Mouse (Mus musculus) neural tube, embryonic 10.5 days (tissue): ENCODE data around the gene Palld.

Source experiments
- DNase-seq: peaks from one replicate; pipeline ENCODE4 v3.0.0-alpha.2; 2017; ENCODE audit warnings: low spot score; ENCODE audit errors: extremely low spot score

Palld gene

DNA sequence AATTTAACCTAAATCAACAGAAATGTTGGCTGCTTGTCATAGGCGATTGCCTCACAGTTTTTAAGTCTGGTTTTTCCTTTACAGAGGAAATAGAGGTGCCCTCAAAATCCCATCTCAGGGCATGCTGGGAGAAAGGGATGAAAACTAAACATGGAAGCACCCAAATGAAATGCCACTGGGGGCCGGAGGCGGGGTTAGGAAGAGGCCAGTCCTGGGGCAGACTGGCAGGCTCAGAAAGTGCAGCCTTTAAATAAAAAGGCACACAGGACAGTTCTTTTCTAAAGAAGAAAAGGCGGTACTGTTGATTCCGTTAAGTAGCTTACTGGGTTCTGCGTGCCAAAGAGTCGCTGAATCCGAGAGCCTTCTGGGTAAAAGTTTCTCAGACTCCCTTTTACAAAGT lies 311.0 kb downstream of the Palld start:
- DNase-seq, result peak; percentile 35

DNA sequence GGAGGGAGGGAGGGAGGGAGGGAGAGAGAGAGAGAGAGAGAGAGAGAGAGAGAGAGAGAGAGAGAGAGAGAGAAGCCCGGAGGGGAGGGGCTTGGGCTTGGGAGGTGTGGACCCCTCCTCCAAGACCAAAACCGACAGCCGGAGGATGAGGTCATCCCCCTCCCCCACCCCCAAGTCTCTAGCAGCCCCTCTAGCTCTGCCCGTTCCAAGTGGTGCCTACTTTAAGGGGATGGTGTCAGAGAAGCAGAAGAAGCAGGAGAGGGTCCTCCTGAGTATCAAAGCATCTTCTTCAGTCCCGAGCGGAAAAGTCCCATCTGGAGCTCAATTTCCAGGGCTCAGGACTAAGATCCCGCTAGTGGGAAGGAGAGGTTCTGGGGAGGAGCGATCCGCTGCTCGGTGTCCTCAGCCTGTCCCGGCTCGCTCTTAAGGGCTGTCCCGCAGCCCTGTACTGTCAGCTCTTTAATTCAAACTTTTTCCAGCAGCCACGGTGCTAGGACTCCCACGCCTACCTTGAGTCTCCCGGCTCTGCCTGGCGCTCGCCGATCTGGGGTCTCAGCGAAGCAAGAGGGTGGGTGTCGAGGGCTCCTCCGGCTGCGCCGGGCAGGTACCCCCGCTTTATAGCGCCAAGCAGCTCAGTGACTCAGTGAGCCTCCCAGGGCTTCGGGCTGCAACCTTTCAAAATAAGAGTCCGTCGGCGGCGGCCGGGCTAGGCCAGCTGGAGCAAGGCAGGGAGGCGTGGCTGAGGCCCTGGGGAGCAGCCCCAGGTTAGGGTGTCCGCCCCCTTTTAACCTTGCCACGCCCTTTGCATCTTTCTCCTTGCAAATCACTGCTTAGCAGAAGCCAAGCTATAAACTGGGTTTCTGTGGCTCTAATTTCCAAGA lies 311.7 kb downstream of the Palld start:
- peak; percentile 91 for DNase-seq

DNA sequence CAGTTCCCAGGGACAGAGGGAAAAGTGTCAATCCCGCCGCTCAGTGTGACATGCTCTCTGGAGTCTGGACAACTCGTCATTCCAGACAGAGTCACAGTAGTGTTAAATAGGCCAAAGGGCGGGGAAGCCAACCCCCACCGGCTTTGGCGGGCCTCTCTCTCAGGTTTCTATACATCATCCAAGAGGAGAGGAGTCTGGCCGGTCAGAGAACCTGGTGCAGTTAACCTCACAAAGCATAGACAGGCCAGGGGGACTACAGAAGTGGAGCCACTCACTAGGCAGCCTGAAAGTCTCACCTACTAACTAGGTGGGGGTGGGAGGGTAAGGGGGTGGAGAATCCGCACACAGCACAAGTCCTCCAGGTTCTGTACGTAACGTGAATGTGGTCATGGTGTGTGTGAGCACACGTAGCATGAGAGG lies 312.5 kb downstream of the Palld start:
- DNase-seq, result peak; percentile 40

DNA sequence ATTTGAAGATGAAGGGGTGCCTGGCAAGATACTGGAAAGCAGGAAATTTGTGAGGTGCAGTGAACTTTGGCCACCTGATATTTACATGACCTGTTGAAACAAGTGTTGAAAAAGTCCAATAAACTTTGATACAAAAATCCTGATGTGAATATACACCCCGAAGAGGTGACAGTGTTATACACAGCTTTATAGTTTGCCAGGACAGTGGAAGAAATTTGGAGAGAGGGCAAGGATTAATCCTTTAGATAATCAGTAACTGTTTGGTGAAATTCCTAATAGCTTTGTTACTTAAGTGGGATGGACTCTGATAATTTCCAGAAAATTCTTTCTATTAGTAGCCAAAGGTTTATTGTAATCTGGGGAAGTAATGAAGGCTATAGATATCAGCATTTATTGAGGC lies 314.2 kb downstream of the Palld start:
- no peak for DNase-seq

DNA sequence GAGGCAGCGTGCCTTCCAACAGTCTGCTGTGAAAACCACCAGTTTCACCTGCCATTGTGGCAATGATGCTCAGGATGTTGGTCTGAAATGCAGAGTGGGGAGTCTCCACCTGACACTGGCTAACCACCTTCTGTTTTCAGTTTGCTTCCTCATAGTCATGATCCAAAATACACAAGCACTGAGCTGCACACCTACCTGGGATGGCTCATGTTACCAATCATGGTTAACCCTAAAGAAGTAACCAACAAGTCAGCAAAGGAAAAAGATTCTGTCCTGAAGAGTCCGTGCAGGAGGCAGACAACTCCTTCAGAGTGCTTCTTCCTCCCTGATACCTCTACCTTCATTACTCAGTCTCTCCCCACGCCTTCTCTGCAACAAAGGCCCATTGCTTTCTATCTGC lies 314.8 kb downstream of the Palld start:
- DNase-seq, result no peak

DNA sequence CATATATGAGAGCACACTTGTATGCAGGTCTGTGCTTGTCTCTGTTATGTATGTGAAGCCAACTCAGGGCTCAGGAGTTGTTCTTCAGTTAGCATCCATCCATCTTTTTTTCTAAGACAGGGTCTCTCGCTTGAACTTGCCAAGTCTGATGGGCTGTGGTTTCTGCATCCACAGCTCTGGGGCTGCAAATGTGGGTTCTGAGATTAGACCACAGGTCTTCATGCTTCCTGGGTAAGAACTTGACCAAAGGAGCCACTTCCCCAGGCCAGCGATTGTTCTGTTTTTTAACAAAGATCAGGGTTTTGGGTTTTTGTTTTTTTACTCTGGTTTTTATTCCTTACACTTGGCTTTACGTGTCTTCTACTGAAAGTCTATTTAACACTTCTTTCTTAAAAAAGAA lies 316.0 kb downstream of the Palld start:
- no peak for DNase-seq

DNA sequence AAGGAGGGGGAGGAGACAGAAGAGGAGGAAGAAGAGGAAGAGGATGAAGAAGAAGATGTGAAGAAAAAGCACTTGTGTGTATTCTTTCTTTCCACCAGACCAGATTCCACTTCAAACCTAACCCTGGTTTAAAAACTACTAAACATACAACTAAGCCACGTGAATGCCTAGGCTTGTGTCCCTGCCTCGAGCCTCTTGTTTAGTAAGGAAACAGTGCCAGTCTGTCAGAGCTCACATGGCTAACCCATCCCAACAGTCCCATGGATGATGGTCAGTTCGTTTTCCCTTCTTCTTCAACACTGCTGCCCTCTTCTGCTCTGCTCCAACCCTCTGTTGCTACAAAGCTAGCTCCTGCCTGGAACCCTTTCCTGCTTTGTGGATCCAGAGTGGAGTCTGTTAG lies 316.7 kb downstream of the Palld start:
- DNase-seq, result no peak

DNA sequence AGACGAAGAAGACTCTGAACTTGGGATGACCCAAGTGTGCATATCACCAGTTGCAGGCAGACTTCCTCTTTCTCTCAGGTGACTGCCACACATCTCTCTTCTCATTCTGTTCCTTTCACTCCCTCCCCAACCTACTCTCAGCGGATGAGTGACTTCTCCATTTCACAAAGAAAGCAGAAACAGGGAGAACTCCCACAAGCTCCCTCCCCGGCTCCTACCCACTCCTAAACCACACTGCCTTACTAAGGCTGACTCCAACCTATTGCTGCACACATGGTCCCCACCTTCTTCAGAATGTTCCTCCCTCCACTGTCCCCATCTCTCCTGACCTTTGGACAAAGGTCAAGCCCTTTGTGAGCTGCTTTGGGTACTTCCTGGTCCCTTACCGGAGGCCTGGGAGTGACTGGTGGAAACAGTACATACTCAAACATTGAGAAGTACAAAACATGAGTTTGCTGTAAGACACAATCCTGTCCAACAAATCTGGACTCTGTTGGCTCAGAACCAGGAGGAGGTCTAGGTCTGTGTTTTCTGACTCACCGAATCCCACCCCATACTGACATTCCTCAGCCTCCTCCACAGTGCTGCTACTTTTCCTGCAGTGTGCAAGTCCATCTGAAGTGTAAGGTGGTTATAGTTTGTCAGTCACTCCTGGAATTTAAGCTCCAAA lies 317.6 kb downstream of the Palld start:
- no peak for DNase-seq

DNA sequence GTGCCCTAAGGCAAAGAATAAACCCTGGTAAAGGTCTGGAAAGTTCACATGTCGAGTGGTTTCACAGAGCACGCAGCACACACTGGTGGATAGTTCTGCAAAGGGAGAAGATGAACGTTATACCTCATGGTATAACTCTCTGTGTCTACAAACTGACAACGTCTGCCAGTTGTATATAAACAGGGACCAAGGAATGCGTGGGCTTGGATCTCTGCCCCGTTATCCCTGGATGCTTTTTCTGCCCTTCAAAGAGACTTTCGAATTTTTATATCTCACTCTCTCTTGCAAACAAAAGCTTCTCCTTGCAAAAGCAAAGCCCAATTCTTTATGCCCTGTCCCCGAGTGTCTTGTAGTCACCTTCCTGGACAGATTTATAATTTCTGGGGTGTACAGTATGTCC lies 319.9 kb downstream of the Palld start:
- DNase-seq, result no peak

DNA sequence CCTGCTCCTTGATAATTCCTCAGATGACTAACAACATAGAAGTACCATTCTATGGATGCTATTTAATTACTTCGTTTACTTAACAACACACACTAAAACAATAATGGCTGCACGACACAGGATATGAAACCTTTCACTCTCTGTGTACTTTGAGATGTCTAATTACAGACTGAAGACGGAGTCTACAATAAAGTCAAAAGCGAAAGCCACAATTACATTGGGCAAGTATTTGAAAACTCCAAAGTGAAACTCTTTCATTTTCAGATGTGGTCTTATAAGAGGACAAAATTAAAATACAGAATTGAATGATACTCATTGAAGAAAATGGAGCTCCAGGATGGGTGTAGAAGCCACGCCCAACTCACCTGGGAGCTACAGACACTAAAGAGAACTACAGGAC lies 321.2 kb downstream of the Palld start:
- DNase-seq, result no peak

DNA sequence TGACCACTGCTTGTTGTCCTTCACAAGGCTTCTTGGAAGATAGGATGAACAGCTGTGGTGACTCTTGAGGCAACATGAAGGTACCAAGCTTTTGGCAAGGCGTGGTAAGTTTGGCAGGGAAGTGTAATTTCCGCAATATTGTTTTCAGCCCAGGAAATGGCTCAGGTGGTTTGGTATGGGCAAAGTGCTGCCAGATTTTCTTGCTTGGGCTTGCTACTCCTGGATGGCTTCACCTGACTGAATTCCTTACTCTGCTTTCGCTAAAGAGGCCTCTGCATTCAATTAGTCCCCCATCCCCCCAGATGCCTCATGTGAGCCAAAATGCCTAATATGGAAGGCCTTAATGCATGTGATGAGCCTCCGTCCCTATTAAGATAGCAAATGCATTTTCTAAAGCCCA lies 322.7 kb downstream of the Palld start:
- DNase-seq, result no peak

DNA sequence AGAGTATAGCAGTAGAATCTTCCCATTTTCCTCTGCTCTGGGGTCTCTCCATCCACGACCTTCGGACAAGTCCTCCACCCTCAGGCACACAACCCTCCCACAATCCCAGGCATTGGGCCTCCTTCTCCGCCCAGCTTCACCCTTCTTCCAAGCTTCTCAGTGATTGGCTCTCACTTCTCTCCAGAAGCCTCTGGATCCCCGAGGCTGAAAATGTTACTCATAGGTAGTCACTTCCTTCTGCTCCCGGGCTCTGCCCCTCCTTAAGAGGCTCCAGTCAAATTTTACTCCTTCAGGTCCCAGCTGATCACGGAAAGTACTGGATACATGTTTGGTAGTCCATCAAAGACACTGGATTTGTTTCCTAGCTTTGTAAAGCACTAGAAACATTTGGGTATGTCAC lies 323.7 kb downstream of the Palld start:
- DNase-seq, result no peak

DNA sequence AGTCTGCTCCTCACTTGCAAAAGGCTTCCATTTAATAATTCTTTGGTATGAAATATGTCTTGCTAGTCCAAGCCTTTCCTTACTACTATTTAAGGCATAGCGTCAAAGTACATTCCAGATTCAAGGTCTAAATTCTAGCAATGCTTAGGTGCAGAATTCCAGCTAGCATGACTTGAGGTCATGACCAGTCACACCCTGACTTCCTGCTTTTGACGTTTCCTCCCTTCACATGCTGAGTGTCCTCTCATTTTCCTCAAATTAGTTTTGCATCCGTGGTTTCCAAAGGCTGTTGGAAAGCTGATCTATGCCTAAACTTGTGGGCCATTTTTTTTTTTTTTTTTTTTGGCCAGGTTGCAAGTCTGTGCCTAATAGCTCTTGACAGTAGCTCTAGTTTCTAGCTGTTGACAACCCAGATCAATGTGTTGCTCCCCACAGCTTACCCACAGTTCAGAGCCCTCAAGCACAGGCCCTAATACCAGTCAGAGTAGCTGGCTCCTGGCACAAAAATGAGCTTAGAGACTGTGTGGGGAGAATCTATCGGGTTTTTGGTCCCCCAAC lies 327.3 kb downstream of the Palld start:
- no peak for DNase-seq

DNA sequence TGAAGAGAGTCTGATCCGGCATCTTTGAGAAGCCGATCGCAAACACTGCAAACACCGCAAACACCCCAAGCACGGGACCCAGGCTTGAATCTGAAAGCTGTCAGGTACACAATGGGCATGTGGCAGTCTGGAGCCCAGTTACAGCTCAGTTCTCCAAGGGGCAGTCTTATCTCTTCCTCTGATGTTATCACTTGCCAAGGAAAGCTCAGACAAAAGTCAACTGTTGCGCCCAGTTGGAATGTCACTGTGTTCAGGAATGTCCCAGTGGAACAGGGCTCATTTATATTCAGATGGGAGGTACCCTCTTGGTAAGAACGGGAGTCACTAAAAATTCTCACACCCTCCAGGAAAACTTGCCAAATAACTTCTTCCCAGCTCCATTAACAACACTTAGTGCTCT lies 328.0 kb downstream of the Palld start:
- no peak for DNase-seq

DNA sequence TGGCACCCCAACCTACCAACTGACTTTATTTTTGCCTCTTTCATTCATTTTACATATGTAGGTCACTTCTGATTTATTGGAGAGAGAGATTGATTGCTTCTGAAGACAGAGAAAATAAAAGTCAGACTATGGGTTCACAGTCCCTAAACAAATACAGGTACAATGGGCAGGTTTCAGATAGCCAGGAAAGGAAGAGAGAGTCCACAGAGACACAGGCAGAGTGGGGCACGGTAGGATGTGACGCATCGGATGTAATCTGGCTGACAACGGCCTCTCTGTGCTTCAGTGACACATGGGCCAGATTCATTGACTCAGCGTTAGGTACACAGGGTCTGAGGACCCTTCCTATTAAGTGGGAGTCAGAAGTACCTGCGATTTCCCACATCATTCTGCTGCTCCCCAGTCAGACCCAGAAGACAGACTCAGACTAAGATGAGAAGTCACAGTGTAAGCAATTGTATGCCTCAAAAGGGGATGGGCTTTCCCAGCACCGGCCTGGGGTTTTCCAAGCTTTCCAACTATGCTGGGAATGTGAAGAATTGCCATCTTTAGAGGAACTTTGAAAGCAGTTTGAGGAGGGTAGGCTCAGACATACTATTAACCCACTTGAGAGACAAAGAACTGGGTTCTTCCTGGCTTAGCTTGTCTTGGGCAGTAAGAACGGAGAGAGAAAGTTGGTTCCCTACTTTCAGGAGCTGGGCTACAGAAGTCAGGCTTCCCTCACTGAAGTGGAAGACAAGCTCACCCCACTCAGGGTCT lies 329.1 kb downstream of the Palld start:
- DNase-seq, result no peak

DNA sequence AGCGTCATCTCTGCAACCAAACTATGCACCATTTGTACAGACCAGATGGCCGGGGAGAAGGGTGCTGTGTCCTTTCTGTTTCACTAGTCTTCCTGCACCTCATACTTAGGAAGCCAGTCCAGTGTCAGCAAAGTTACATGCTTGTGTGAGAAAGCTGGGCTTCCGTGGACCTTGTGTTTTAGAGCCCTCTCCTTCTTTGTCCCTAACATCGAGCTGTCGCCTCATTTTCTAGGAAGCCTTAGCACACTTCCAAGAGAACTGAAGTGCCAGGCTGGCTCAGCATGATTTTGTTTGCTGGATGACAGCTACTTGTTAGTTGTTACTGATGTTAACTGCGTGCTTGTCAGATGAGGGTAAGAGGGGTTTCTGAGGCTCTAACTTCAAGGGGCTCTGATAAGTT lies 329.8 kb downstream of the Palld start:
- DNase-seq, result no peak

DNA sequence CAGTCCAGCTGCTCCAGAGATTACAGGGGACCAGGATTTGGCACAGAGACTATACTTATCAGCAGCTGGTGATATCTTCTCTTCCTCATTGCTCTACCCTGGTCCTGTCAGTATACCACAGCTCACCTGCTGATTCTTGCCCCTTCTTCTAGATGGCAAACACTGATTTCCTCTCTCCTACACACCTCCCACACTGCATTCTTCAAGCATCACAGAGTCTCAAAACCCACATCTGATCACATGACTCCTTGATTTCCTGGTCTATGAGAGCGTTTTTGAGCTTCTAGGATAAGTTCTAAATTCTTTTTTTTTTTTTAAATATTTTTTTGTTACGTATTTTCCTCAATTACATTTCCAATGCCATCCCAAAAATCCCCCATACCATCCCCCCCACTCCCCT lies 331.9 kb downstream of the Palld start:
- DNase-seq, result no peak

DNA sequence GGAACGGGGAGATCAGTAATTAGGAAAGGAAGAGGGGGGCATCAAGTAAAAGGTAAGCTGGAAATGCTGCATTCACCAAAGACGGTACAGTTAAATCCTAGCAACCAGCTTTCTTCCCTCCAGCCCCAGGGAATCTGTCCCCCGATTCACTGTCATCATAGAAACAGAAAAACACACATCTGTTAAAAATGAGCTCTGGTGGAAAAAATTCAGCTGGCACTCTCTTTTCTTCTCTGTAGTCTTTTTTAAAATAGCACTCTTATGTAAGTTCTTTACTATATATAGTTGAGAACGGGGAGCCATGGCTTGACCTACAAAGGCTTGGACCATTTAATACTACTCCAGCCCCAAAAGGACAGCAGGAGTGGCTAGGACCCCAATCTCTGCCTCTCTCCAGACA lies 332.8 kb downstream of the Palld start:
- no peak for DNase-seq

DNA sequence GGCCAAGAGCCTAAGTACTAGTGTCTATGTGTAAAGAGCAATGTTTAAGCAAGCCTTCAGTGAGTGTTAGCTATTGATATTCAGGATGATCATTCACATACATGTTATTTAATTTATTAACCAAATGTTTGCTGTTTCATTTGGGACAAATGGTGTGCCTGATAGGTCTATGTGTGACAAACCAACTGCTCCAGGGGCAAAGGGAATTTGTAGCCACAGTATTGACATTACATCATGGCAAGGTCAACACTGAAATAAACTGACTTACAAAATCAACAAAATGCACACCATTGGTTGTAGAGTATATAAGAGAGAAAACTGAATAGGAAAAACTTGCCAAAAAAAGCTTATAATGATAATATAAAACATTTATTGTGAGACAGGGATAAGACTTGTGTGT lies 333.3 kb downstream of the Palld start:
- DNase-seq, result no peak

DNA sequence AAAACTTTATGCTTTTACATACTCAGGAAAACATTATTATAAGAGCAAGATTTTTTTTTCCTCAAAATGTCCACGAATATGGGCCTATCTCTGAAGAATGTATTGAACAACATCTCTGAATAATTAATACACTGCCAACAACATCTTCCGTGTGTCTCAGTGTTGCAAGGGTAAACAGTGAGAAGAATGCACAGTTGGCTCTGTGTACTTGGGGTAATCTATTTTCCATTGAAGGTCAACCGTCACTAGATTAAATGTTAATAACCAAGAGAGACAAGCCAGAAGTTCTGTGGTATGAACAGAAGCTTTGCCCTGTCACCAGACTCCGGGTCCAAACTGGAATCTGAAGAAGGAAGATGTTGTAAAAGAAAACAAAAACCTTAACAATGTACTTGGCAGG lies 339.1 kb downstream of the Palld start:
- no peak for DNase-seq

DNA sequence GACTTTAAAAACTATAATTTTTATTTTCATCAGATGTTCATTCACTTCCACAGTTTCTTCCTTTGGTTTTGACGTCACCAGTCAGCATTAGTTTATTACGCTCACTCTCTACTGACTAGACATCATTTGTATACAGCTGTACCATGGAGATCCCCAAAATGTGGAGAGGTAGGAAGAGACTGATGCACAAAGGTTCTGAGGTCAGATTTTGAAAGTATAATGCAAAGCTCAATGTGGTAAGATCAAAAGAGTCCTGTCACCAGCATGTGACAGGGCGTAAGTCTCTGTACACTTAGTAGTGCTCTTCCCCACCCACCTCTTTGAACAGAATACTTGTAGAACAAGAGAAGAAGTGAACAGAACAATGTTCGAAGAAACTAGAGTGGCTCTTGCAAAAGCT lies 339.9 kb downstream of the Palld start:
- DNase-seq, result no peak

DNA sequence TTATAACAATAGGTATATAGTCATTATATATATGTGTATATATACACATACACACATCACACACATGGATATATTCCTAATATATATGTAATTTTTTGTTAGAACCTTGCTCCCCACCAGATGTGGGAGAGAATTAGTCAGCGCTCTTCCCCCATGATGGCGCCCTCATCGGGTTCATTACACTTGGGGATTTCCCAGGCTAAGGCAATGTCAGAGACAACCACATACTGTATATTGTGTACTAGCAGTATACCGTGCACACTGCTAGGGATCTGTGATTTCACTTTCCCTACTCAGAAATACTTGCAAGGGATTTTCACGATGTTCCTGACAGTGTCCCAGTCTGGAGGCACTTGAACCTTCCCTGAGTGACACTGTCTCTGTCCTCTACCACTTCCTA lies 341.3 kb downstream of the Palld start:
- DNase-seq, result no peak
